Mouse (Mus musculus) layer of hippocampus, adult 2 months (tissue): ENCODE measurements around the gene Jag2. TPM values are rescaled to one million over a fixed set of nuclear protein-coding genes. Genes with fewer than 3 reads are reported as not detected.

Experiments
- DNase-seq, 2 experiments: peaks; one replicate each; pipeline ENCODE4 v3.0.0; 2022; ENCODE audit warnings: low spot score in 2 of 2
- H3K27ac ChIP-seq: fragments of 200-600 bp; 2 replicates; pipeline ENCODE4 v1.8.1; 2022
- H3K4me3 ChIP-seq: fragments of 200-600 bp; 2 replicates; pipeline ENCODE4 v1.8.1; 2022; ENCODE audit warnings: mild to moderate bottlenecking
- CTCF ChIP-seq: fragments of 200-600 bp; conservative IDR thresholded peaks from 2 replicates; pipeline ENCODE4 v1.8.1; 2022; ENCODE audit warnings: antibody characterized with exemption, mild to moderate bottlenecking, moderate library complexity
- total RNA-seq, 2 experiments: library from RNA; stranded (reverse); gene quantifications; 2 replicates each; pipeline ENCODE4 v1.2.3; 2021

The Jag2 gene
- total RNA-seq, 2 experiments from 2014 or later, result 44.1 to 52.1 TPM

GRCm38 (mm10) chr12:112911701-112912100, 17.9 kb downstream of the Jag2 start:
- Histone ChIP-seq H3K4me3 (no peak overlapping the region), H3K27ac (no peak overlapping the region)
- no peak for DNase-seq
- TF ChIP-seq CTCF, result no peak

- no peak for TF ChIP-seq CTCF
- Histone ChIP-seq H3K27ac (no peak overlapping the region), H3K4me3 (no peak overlapping the region)
- DNase-seq, result no peak
Measured at GRCm38 (mm10) chr12:112908991-112909390, 20.6 kb downstream of the Jag2 start.

- no peak overlapping the region for H3K27ac ChIP-seq
- H3K4me3 ChIP-seq, result no peak overlapping the region
- DNase-seq, result no peak
- no peak for TF ChIP-seq CTCF
Measured at GRCm38 (mm10) chr12:112905001-112905400, 24.6 kb downstream of the Jag2 start.

GRCm38 (mm10) chr12:112903941-112904340, 25.6 kb downstream of the Jag2 start:
- Histone ChIP-seq H3K27ac (no peak overlapping the region), H3K4me3 (no peak overlapping the region)
- no peak for DNase-seq
- TF ChIP-seq CTCF, result no peak

GRCm38 (mm10) chr12:112900641-112901040, 28.9 kb downstream of the Jag2 start:
- H3K27ac ChIP-seq, result no peak overlapping the region
- no peak for TF ChIP-seq CTCF
- peak; percentile 36 to 49 for DNase-seq
- no peak overlapping the region for H3K4me3 ChIP-seq

GRCm38 (mm10) chr12:112898960-112899359, 30.6 kb downstream of the Jag2 start:
- no peak overlapping the region for H3K4me3 ChIP-seq
- no peak overlapping the region for H3K27ac ChIP-seq
- DNase-seq, result no peak
- TF ChIP-seq CTCF, result no peak

GRCm38 (mm10) chr12:112898351-112898750, 31.2 kb downstream of the Jag2 start:
- Histone ChIP-seq H3K27ac (peak overlapping the region; percentile 11; the same call in 1 of the 2 replicates), H3K4me3 (no peak overlapping the region)
- DNase-seq, result no peak
- TF ChIP-seq CTCF, result no peak

GRCm38 (mm10) chr12:112897522-112898212, 31.9 kb downstream of the Jag2 start:
- Histone ChIP-seq H3K27ac (peak overlapping the region; percentile 11), H3K4me3 (no peak overlapping the region)
- no peak for TF ChIP-seq CTCF
- no peak for DNase-seq

- Histone ChIP-seq H3K4me3 (no peak overlapping the region), H3K27ac (peak overlapping the region; percentile 70)
- TF ChIP-seq CTCF, result no peak
- no peak for DNase-seq
Measured at GRCm38 (mm10) chr12:112894969-112895368, 34.6 kb downstream of the Jag2 start.

- DNase-seq, result no peak
- H3K4me3 ChIP-seq, result no peak overlapping the region
- H3K27ac ChIP-seq, result peak overlapping the region; percentile 70
- no peak for TF ChIP-seq CTCF
Measured at GRCm38 (mm10) chr12:112894303-112894884, 35.2 kb downstream of the Jag2 start.

GRCm38 (mm10) chr12:112885465-112885864, 44.1 kb downstream of the Jag2 start:
- DNase-seq, result no peak
- no peak for TF ChIP-seq CTCF
- Histone ChIP-seq H3K4me3 (no peak overlapping the region), H3K27ac (no peak overlapping the region)

GRCm38 (mm10) chr12:112881301-112881815, 48.2 kb downstream of the Jag2 start:
- Histone ChIP-seq H3K27ac (no peak overlapping the region), H3K4me3 (no peak overlapping the region)
- no peak for TF ChIP-seq CTCF
- DNase-seq, result no peak

GRCm38 (mm10) chr12:112880661-112881060, 48.9 kb downstream of the Jag2 start:
- no peak overlapping the region for H3K4me3 ChIP-seq
- TF ChIP-seq CTCF, result no peak
- DNase-seq, result no peak
- H3K27ac ChIP-seq, result no peak overlapping the region

- Histone ChIP-seq H3K4me3 (no peak overlapping the region), H3K27ac (no peak overlapping the region)
- TF ChIP-seq CTCF, result no peak
Measured at GRCm38 (mm10) chr12:112879731-112880130, 49.8 kb downstream of the Jag2 start.

More at GRCm38 (mm10) chr12:112879731-112880130, 49.8 kb downstream of the Jag2 start:
- no peak for DNase-seq
